Mouse (Mus musculus) common myeloid progenitor, adult 5-6 weeks (primary cell): ENCODE data around the gene Zmat1. TPM values are rescaled to one million over a fixed set of nuclear protein-coding genes. Genes with fewer than 3 reads are reported as not detected.
A peak's percentile ranks its signal among the peaks of the same experiment; 100 is the strongest.
"Not testable (repeated sequence)": the region's sequence is repeated elsewhere in the genome, so short reads cannot be mapped to it uniquely, and the experiment has no call there.

ENCODE experiments used
- ATAC-seq: replicated peaks from 2 replicates; pipeline ENCODE4 v1.8.0; 2016; ENCODE audit warnings: low read depth, mild to moderate bottlenecking, moderate TSS enrichment, inconsistent platforms; ENCODE audit not compliant: poor library complexity, severe bottlenecking
- total RNA-seq: library from RNA; stranded (forward); fragments of 200-1000, 187-1606 nt; gene quantifications from 2 replicates; pipeline ENCODE4 v1.2.3, GENCODE M21; 2017

Zmat1 gene
- total RNA-seq, result 2.1 and 3.7 TPM in 2 replicates

DNA sequence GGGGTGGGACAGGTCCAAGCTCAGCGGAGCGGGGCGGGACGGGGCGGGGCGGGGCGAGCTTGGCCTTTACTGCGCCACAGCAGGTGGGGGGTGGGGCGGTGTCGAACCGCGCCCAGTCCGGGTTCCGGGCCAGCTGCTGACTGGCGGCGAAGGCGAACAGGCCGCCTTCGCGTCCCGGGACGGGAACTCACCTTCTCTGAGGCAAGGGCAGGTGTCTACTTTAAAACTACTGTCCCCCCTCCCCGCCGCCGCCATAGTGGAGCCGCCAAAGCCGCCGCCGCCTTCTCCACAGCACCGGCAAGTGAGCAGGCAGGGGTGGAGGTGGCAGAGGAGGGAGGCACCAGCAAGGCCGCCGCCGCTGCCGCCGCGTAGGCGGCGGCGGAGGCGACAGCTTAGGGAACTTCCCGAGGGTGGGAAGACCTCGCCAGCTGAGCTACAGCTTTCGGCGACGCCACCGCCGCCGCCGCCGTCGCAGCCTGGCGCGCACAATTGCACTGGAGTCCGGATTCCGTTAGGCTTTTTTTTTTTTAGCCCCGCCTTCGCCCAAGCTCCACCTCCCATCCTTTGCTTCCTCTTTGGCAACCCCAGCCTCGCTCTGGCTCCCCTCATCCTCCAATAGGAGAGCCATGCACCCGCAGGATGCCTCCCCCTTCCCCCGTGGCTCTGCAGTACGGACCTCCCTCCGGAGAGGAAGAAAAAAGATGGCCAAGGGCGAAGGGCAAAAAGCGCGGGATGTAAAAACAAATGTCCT is at the start of gene Zmat1:
TSS of gene Zmat1 (minus strand) at position 490 of the 751 bp plus-strand sequence.
- peak; percentile 100 for ATAC-seq

DNA sequence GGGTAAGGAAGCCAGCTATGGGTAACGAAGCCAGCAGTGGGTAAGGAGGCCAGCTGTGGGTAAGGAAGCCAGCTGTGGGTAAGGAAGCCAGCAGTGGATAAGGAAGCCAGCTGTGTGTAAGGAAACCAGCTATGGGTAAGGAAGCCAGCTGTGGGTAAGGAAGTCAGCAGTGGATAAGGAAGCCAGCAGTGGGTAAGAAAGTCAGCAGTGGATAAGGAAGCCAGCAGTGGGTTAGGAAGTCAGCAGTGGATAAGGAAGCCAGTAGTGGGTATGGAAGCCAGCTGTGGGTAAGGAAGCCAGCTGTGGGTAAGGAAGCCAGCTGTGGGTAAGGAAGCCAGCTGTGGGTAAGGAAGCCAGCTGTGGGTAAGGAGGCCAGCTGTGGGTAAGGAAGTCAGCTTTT is 44.9 kb upstream of the Zmat1 start:
- ATAC-seq, result not testable (repeated sequence)

DNA sequence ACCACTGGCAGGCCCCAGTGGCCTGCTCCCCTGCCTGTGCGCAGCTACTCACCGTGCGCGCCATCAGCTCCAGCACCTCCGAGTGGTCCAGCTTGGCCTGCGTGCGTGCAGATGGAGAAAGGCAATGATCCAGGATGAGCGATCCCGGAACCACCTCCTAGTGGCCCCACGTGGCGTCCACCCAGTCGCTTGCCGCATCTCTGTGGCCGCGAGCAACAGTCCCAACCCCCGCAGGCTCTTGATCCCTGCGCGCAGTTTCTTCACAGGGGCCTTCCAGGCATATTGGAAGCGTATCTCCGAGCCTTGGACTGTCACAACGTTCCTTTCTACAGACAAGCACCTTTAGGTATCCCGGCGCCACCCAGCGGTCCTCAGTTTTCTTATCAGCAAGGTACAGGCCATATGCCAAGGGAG is 27.0 kb upstream of the Zmat1 start:
- ATAC-seq, result peak; percentile 39; the same call in 1 of the 2 replicates

DNA sequence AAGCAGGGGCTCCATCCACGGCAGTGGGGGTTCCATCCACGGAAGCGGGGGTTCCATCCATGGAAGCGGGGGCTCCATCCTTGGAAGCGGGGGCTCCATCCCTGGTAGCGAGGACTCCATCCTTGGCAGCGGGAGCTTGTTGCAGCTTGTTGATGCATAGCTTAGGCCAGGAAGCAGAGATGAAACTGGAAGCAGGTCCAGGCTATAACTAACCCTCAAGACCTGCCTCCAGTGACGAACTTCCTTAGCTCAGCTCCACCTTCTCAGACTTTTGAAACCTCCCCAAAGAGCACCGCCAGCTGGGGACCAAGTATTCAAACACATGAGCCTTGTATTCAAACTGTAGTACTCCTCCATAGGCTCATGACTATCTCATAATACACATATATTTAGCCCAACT is 16.1 kb upstream of the Zmat1 start:
- no peak for ATAC-seq

DNA sequence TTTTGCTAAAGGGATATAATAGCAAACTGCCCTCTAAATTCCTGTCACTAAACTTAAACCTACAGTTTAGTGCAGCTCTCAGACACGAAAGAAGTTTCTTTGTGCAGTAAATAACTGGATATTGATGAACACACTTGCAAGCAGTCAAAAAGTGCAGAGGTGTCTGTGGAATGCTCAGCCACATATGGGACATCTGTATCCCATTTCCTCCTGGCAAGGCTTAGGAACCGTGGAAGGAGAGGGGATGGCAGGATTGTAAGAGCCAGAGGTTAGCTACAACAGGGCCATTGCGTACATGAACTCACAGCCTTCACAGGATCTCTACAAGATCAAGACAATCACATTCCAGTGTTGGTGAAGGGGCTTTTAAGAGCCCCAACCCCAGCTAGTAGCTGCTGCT is 2.4 kb upstream of the Zmat1 start:
- no peak for ATAC-seq

DNA sequence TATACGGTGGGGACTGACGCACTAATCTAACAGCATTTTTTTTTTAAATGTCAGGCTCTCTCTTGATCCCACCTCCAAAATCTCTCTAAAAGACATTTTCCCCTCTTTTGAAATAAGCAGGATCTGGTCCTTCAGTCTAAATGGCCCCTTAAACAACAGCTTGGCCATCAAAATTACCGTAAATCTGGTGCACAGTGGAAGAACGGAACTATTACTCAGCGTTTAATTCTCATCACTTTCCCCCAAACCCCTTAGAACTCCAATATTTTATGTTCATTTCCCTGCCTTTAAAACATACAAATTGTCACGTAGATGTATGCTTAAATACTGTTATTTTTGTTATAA is 434 bp upstream of the Zmat1 start:
- peak; percentile 45 for ATAC-seq

DNA sequence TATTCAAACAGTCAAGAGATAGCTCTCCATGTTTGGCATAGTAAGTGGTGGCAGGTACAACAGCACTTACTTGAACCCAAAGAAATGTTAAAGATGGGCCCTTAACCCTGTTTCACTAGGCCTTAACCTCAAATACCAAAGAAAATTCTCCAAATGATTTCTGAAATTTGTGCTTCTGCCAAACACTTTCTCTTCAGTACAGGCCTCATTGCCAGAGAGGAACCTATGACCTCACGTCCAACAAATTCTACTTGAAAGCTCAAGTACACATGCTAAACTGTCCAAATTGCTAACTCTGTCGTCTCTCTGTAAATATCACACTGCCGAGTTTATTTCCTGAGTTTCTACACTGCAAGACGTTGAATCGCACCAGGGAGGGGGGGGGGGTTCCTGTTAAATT is 988 bp downstream of the Zmat1 start:
- ATAC-seq, result no peak

DNA sequence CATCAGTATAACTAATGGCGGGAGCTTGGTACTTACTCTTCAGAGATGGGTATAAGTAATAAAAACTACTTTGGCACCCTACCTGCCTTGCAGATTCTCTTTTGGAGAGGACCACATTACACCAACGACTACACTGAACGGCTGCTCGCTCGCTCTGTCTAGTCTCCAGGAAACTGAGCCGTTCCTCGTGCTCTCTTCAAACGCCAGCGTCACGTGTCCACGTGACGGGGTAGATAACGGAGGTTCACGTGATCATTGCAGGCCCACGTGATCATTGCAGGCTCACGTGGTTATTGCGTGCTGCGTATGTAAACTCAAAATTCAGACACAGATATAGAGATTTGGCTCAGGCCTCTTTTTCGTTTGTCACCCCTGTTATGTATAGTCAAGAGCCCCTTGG is 44.5 kb downstream of the Zmat1 start, which contains the start of gene Nxf2:
TSS of gene Nxf2 (minus strand) at position 209 of the 400 bp plus-strand sequence.
- no peak for ATAC-seq

DNA sequence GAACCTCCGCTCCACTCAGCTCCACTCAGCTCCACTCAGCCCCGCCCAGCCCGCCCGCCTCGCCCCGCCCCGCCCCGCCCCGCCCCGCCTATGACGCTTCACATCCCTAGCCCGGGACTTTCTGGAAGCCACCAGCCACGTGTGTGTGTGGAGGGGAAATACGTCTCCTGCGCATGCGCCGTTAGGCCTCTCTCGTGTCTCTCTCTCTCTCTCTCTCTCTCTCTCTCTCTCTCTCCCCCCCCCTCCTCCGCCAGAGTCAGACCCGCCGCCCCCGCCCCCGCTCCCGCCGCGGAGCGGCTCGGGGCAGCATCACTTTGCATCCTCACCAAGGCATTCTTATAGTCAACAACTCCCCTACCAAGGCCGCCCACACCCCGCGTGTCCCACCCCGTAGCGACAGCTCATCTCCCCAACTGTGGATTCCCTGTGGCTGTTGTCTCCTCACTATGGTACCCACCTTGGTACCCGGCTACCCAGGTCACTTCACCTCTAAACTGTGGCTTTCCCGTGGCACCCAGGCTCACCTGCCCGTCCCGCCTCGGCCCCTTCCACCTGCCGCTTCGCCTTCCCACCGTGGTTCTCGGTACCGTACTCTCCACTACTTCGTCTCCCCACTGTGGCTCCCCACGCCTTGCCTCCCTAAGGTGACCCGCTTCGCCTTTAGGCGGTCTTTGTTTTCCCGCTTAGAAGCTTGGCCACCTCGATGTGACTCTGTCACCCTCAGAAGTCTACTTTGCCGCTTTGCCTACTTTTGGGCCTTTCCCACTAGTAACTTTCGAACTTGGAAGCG is 45.5 kb downstream of the Zmat1 start:
- ATAC-seq, result peak; percentile 88

DNA sequence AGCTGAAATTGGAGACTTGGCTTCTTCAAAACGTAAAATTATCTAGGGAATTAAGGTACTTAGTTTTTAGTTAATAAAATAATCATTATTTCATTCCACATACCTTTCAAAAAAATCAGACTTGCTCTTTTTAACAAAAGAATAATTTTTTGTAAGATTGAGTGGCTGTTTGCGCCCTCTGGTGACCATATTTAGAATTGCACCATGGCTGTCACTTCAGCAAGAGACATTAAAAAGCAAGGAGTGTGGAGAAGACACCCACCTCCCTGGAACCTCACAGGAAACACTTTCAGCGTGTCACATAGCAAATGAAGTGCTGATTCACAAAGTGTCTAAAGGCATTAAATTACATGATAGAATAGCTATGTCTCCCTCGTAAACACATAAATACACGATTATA is 78.6 kb downstream of the Zmat1 start:
- peak; percentile 69; the same call in 1 of the 2 replicates for ATAC-seq

DNA sequence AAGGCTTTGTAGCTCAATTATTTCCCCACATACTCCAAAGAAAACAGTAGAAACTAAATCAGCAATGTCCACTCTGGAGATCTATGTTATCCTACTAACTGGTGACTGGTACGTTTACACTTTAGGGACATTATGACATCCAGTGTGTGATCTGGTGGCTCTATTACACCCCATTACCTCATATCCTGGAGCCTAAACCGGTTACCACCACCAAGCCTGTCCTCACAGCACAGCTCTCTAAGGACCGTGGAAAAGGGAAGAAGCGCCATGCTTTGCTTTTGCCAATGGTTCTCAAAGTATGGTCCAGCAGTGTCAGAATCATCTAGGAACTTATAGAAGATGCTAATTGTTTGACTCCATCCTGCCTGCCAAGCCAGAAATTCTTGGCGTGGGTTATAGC is 79.1 kb downstream of the Zmat1 start:
- ATAC-seq, result no peak

DNA sequence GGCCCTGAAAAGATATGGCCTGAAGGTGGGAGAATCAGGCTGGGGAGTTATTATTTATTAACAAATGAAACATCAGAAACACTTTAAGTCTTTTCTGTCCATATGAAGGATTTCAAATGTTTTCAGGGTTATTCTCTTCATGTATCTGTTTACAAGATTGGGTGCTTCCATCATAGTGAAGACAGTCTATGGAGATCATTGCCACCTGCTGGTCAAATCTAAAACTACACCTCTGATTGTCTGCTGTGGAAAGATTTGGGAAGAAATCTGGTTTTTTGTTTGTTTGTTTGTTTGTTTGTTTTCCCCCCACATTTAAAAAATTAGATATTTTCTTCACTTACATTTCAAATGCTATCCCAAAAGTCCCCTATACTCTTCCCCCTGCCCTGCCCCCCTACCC is 84.0 kb downstream of the Zmat1 start:
- ATAC-seq, result no peak

DNA sequence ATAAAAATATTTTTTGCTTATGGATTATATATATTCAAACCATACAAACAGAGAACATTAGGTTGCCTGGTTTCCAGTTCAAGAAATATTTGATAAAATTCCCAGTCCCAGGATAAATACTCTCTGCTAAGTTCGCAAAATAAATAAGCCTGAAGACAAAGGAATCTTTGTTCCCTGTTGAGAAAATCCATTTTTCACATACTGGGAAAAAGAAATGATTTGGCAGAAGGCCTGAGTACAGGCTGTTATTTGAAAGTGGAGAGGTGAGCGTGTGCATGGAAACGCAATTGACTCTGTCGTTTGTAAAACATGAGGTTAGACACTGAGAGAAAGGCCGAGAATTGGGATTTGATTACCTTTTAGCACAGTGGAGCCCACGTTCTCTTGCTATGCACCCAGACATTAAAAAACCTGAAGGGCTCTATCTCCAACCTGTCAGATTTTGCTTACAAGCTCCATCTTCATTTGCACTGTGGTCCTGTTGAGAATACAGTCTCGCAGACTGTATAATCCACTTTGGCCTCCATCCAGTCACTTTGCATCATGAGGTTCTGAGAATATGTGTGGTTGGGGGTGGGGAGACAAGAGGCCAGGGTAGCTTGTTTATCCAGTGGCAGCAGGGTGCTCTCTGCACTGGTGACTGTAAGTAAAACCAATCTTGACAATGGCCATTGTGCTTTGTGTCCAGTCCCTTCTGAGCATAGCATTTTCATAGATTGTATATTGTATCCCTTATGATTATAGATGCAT is 85.2 kb downstream of the Zmat1 start:
- no peak for ATAC-seq

Other genes with a start within 250 kb of the Zmat1 start
- gene Armcx2, start 200.0 kb downstream of the Zmat1 start, total RNA-seq, result 8.1 and 8.5 TPM in 2 replicates
- gene Nxf2, start 44.5 kb downstream of the Zmat1 start, total RNA-seq, result 0.37 and 2.1 TPM in 2 replicates
- not detected in 2 replicates for gene Gm15023, start 168.4 kb upstream of the Zmat1 start, total RNA-seq
- gene Tceal6, start 201.5 kb upstream of the Zmat1 start, total RNA-seq, result not detected in 2 replicates